Mouse (Mus musculus) spleen, postnatal 14 days (tissue): ENCODE data around the gene Fbxl8.

Experiments used
- DNase-seq, 2 experiments: peaks; one replicate each; pipeline ENCODE4 v3.0.0; 2021 to 2022; ENCODE audit warnings: low spot score in 2 of 2

Gene Fbxl8

DNA sequence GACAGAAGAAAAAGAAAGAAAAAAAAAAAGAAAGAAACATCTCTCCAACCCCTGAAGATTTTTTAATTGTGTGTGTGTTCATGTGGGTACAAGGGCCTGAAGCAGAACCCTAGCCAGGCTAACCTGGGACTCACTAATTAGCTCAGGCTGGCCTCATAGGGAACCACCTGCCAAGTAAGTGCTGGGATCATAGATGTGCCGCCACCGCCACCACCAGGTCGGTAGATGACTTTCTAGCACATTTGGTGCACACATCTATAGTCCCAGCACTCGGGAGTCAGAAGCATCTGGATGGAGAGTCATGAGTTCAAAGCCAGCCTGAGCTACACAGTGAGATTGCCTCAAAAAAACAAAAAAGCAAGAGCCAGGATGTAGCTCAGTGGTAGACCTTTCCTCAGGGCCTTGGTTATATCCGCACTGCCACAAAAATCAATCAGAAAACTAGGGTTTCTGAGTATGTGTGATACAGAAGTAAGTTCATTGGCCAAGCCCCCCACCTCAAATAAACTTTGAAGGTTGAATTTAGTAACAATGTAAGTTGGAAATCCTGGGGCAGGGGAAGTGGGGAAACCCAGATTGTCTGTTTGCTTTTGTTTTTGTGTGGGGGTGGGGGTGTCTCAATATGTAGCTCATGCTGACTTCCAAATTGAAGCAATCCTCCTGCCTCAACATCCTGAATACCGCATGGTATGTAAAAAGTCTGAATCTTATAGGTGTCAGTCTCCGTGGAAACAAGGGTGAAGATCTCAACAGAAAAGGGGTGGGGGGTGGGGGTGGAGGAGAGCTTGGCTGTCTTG is 6.9 kb upstream of the Fbxl8 start:
- DNase-seq, result no peak

DNA sequence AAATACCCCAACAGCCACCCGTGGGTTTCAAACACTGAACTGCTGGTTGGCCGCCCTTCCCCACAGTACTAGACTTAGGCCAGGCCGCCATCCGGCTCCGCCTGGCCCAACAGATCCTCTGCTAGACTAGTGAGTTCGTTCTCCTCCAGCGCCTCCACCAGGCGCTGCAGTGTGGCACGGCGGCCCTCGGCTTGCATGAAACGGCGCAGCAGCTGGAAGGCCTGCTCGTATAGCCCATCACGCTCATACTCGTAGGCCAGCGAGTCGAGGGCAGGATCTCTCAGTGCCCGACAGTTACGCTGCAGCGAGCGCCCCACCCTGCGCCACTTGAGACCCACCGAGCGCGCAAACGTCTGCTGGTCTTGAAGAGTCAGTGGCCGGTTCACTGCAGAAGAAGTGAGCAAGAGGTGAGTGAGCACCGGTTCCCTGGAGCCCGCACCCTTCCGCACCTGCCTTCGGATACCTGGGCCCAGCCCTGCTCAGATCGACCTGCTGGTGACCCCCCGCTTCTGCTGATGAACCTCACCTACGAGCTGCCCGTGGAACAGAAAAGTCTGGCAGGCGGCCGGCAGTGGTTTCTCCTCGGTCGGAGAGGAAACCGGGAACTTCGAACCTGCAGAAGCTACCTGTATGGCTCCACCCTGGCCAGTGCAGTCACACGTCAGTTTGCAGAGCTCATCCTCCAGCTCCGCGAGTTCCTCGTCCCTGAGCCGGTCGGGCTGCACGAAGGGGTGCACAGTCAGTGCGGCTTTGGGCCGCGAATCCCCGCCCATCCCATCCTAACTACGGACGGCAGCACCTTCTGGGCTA is 5.3 kb upstream of the Fbxl8 start:
- DNase-seq, result no peak

- peak; percentile 59 to 79 for DNase-seq
Observed at GRCm38 (mm10) chr8:105259721-105260320, 4.6 kb upstream of the Fbxl8 start.

GRCm38 (mm10) chr8:105260371-105261099 is 3.9 kb upstream of the Fbxl8 start:
- no peak for DNase-seq

DNA sequence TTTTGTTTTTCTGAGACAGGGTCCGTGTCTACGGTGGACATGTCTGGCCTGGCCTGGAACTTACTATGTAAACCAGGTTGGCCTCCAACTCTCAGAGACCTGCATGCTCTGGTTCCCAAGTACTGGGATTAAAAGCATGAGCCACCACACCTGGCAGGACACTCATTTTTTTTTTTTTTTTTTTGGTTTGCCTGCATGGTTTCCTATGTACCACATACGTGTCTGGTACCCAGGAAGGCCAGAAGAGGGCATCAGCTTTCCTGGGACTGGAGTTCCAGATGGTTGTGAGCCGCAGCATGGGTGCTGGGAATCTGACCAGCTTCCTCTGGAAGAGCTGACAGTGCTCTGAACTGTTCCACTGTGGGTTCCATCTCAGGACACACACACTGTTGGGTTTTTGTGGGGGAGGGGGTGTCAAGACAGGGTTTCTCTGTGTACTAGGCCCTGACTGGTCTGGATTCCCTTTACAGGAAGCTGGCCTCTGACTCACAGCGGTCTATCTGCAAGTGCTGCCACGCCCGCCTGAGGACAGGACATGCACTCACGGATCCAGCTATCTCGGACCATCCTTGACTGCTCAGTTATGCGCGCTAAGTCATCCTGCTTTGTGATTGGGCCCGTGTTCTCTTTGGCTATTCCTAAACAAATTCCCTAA is 3.0 kb upstream of the Fbxl8 start:
- DNase-seq, result no peak

DNA sequence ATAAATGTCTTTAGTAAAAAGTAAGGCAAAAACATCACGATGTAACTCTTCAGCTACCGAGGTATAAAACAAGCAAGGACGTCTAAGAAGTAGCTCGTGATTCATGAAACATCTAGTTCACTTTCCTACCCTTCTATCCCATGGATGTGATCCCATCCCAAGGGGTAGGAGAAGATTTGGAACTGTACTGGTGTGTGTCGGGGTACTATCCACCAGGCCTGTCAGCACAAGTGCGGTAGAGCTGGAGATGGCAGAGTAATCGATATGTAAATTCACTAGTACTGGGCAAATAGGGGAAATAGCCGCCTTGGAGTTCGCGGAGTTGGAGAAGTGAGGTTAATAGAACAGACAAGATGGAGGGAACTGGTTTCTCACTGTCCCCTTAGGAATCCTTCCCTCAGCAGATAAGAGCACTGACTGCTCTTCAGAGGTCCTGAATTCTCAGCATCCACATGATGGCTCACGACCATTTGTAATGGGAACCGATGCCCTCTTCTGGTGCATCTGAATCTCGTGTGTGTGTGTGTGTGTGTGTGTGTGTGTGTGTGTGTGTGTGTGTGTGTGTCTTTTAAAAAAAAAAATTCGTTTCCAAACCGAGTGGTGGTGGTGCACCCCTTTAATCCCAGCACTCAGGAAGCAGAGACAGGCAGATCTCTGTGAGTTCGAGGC is 1.1 kb upstream of the Fbxl8 start:
- DNase-seq, result no peak

GRCm38 (mm10) chr8:105265128-105265527 is 680 bp downstream of the Fbxl8 start:
- no peak for DNase-seq

DNA sequence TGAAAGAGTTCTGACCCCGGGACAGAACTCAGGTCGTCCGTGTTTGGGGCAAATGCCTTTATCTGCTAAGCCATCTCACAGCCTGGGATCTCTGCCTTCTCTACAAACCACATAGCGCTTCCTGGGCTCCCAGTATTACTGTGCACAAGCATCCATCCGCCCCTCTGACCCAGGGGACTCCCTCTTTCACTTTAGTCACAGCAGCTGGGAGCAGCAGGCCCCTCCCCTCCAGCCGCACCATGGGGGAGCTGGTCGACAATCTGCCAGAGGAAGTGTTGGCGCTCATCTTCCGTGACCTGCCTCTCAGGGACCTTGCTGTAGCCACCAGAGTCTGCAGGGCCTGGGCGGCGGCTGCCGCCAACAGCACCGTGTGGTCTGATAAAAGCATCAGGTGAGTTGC is 2.3 kb downstream of the Fbxl8 start:
- DNase-seq, result no peak

GRCm38 (mm10) chr8:105268342-105269074 is 4.1 kb downstream of the Fbxl8 start:
- no peak for DNase-seq

GRCm38 (mm10) chr8:105269075-105269458 is 4.6 kb downstream of the Fbxl8 start:
- no peak for DNase-seq

- DNase-seq, result no peak
Observed at GRCm38 (mm10) chr8:105269461-105269947, 5.1 kb downstream of the Fbxl8 start, which contains the start of gene Hsf4. Gene Hsf4, plus strand, starts transcription at chr8:105269801.

DNA sequence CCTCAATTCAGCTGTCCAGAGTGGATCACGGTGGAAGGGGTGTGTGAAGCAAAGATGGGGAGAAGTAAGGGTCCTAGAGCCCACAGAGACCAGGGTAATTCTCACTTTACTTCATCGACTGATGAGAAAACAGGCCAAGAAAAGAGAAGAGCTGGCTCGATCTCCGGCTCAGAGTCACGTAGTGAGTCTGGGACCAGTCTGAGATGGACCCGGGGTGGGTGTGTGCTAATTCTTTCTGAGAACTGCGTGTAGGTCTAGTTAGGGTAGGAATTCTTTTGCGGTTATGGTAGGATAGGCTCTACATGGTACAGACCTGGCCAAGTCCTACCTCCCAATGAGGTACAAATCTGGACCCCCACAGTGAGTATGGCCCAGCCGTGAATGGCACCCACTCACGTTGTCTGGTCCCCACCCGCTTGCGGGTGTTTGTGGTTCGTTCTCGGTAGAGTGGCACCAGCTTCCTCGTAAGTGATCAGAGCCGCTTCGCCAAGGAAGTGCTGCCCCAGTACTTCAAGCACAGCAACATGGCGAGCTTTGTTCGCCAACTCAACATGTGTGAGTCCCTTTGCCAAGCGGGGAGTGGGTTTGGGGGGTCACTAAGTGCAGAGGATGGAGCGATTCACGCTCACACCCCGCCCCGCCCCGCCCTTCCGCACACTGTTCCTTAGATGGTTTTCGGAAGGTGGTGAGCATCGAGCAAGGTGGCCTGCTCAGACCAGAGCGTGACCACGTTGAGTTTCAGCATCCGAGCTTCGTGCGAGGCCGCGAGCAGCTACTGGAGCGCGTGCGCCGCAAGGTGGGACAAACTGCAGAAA is 5.9 kb downstream of the Fbxl8 start:
- no peak for DNase-seq

GRCm38 (mm10) chr8:105270916-105271186 is 6.4 kb downstream of the Fbxl8 start:
- DNase-seq, result no peak

- DNase-seq, result no peak
Observed at GRCm38 (mm10) chr8:105275387-105275786, 10.9 kb downstream of the Fbxl8 start.

DNA sequence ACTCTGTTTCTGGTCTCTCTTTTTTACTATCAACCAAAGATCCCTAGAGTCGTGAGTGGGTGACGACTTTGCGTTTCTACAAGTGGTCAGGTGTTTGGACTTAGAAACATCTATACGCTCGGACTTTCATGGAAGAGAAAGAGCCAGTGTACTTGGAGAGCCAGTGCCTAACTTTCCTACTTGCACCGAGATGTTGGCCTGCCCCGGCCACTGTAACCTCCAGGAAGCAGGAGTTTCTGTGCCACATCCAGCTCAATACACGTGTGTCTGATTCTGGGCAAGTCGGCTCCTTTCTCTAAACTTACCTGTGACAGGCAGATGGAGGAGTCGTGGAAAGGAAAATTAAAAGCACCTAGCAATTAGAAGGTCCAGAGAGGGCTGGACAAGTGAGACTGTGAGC is 11.4 kb downstream of the Fbxl8 start, which contains the start of gene Nol3:
Gene Nol3, plus strand, starts transcription at position 301 of the 400 bp plus-strand sequence.
- DNase-seq, result no peak

DNA sequence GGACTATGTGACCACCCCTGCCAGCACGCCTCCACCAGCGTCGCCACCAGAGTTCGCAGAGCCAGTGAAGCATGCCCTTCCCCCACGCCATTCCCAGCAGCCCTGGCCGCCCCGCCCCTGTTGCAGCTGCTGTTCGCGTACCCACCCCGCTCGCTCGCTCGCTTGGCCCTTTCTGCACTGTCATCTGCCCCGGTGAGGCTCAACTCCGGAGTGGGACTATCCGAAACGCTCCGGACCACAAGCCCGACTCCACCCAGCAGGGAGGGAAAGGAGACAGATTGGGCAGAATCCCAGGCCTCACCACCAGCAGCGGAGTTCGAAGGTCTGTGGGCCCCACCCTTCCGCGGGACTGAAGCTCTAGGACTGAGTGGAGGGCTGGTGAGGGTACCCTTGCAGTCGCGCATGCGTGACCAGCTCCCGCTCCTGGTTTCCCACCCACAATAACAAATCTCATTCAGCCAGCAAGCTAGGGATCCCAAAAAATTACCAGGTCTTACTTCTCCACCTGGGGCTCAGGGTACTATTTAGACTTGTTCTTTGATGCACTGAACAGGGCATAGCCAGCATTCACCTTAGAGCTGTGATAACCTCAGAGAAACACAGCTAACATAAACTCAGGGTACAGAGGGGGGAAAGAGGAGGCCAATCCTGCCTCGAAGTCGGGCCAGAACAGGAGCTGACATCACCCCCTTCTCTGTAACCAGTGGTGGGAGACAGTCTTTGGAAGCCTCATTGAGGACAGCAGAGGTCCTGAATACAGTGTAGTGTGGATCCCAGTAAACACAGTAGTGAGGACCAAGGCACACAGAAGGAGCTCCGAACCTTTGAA is 12.1 kb downstream of the Fbxl8 start:
- DNase-seq, result no peak

DNA sequence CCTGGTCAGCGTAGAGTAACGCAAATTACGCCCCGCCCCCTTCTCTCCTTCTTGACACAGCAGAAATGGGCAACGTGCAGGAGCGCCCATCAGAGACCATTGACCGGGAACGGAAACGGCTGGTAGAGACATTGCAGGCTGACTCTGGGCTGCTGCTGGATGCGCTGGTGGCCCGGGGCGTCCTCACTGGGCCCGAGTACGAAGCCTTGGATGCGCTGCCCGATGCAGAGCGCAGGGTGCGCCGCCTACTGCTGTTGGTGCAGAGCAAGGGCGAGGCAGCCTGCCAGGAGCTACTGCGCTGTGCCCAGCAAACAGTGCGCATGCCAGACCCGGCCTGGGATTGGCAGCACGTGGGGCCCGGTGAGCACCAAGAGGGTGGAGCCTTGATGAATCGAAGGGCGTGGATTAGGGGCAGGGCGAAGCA is 14.5 kb downstream of the Fbxl8 start:
- DNase-seq, result no peak

DNA sequence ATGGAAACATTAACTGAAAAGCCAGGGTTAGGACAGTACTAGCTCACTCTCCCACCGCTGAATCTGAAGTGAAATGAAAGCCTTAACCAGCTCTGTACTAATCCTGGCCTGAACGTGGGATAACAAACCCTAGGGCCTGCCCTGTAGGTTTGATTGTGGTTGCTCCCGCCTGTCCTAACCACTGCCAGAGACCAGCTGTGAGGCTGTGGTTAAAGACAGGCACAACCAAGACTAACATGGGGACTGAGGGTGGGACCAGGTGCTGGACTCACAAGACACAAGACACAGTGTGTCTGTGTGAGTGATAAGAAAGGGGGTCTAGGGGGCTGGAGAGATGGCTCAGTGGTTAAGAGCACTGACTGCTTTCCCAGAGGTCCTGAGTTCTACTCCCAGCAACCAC is 16.1 kb downstream of the Fbxl8 start:
- no peak for DNase-seq
